Mouse (Mus musculus) ovary, postnatal 14 days (tissue): ENCODE measurements around the gene Sez6l.

Experiments used
- DNase-seq: peaks from one replicate; pipeline ENCODE4 v3.0.0; 2022; ENCODE audit warnings: low spot score

Gene Sez6l

GRCm38 (mm10) chr5:112533312-112534075, 43.5 kb downstream of the Sez6l start:
- no peak for DNase-seq

- DNase-seq, result no peak
Observed at GRCm38 (mm10) chr5:112532894-112533293, 44.1 kb downstream of the Sez6l start.

- DNase-seq, result no peak
Observed at GRCm38 (mm10) chr5:112532210-112532609, 44.8 kb downstream of the Sez6l start.

GRCm38 (mm10) chr5:112531111-112531510, 45.9 kb downstream of the Sez6l start:
- no peak for DNase-seq

GRCm38 (mm10) chr5:112526936-112527335, 50.0 kb downstream of the Sez6l start:
- DNase-seq, result no peak

- DNase-seq, result no peak
Observed at GRCm38 (mm10) chr5:112526435-112526834, 50.5 kb downstream of the Sez6l start.

GRCm38 (mm10) chr5:112525980-112526379, 51.0 kb downstream of the Sez6l start:
- no peak for DNase-seq

GRCm38 (mm10) chr5:112525271-112525670, 51.7 kb downstream of the Sez6l start:
- DNase-seq, result no peak

- DNase-seq, result no peak
Observed at GRCm38 (mm10) chr5:112523796-112524195, 53.2 kb downstream of the Sez6l start.

GRCm38 (mm10) chr5:112523331-112523730, 53.7 kb downstream of the Sez6l start:
- DNase-seq, result no peak

GRCm38 (mm10) chr5:112521703-112522527, 55.1 kb downstream of the Sez6l start:
- DNase-seq, result no peak

- no peak for DNase-seq
Observed at GRCm38 (mm10) chr5:112520826-112521702, 55.9 kb downstream of the Sez6l start.

GRCm38 (mm10) chr5:112518773-112519172, 58.2 kb downstream of the Sez6l start:
- DNase-seq, result no peak

- DNase-seq, result no peak
Observed at GRCm38 (mm10) chr5:112517454-112517853, 59.5 kb downstream of the Sez6l start.

- DNase-seq, result no peak
Observed at GRCm38 (mm10) chr5:112516527-112516926, 60.5 kb downstream of the Sez6l start.

GRCm38 (mm10) chr5:112510351-112510750, 66.6 kb downstream of the Sez6l start:
- no peak for DNase-seq

GRCm38 (mm10) chr5:112509916-112510315, 67.1 kb downstream of the Sez6l start:
- DNase-seq, result no peak

GRCm38 (mm10) chr5:112505595-112505994, 71.4 kb downstream of the Sez6l start:
- no peak for DNase-seq

GRCm38 (mm10) chr5:112501384-112501783, 75.6 kb downstream of the Sez6l start:
- DNase-seq, result no peak

- no peak for DNase-seq
Observed at GRCm38 (mm10) chr5:112499918-112500682, 76.9 kb downstream of the Sez6l start.
